In the genomic region with DNA sequence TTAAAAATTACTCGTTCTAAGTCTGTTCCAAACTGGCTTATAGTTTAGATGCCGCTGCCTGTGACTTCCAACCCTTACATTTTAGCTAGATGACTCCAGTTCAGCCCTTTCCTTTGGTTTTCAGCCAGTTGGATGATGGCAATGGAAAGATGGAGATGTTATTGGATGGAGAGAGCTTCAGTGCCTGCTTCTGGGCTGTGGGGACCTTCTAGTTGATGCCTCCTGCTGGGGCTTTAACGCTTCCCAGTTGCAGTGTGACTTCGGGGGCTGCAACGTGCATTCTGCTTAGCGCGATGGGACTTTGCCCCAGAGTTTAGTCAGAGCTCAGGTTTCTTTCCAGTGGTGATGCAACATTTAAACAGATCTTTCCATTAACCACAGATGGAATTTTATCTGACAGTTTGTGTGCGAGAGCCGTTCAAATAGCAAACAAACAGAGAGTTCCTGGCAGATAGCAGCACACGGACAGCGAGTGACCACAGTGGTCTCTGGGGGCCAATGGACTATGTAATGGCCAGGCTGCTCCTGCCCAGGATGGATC, we compare ENCODE assay signal across 15 mouse cellular contexts. TPM values are rescaled to one million over a fixed set of nuclear protein-coding genes. Genes with fewer than 3 reads are reported as not detected.
DNase-seq lines count a peak whose midpoint lies in the region; ATAC-seq and TF ChIP-seq lines count a peak whose summit lies in the region.
"Had no signal": no experiment of that assay in that cellular context is flagged by ENCODE, and none has a peak within 500 bp of the region (broad histone marks: within the 10 kb centered on the region; RNA-seq: fewer than 3 reads in every experiment).

No protein-coding gene starts in this region.

- TF ChIP-seq EP300 in liver, embryonic 14.5 days (IDR thresholded peaks at IDR 0.05; ENCODE audit: low read depth) = no peak

- no peak overlapping the region for H3K27ac ChIP-seq in heart, embryonic 12.5 days (ENCODE audit: poor library complexity, severe bottlenecking)
- H3K27ac ChIP-seq in liver, embryonic 14.5 days = no peak overlapping the region
- H3K27ac ChIP-seq: hindbrain, embryonic 15.5 days; kidney, embryonic 15.5 days had no signal

- H3K36me3 ChIP-seq in heart, embryonic 12.5 days = no peaks in the 10 kb centered on the region
- H3K36me3 ChIP-seq in liver, embryonic 14.5 days (replicated peaks; ENCODE audit: control insufficient read depth, insufficient read depth, low read depth) = no peaks in the 10 kb centered on the region
- H3K36me3 ChIP-seq: hindbrain, embryonic 15.5 days; kidney, embryonic 15.5 days had no signal

- no peak overlapping the region for H3K4me2 ChIP-seq in heart, embryonic 12.5 days
- no peak overlapping the region; the same call in 1 of the 2 replicates for H3K4me2 ChIP-seq in liver, embryonic 14.5 days (ENCODE audit: low read depth)
- H3K4me2 ChIP-seq: hindbrain, embryonic 15.5 days; kidney, embryonic 15.5 days had no signal

- peak; percentile 98 for DNase-seq in heart, adult 11 months
- DNase-seq in adipocyte (ENCODE audit: low spot score) = peak; percentile 22
- DNase-seq in heart, postnatal 25 days (ENCODE audit: low spot score) = peak; percentile 59
- DNase-seq in liver, embryonic 14.5 days (ENCODE audit: low read depth in 3 of 3, low spot score in 3 of 3) = peak in 2 of 3 experiments; percentile 9 to 17
- DNase-seq in spleen, adult 18-20 months = no peak
- DNase-seq in spleen, postnatal 10 days (ENCODE audit: low spot score in 2 of 2) = no peak
- DNase-seq in ovary, postnatal 36 days (ENCODE audit: low spot score) = no peak
- DNase-seq: cerebellum, adult 9-10 months; layer of hippocampus, postnatal 36 days; thymus, postnatal 25 days had no signal

- intact Hi-C loops in heart, postnatal 25 days (cut with DNase I) = no loop called here

- 42% methylated on average over 11 of the region's 11 CpGs for WGBS in heart, embryonic 12.5 days
- 46% methylated on average over 11 of the region's 11 CpGs for WGBS in liver, embryonic 14.5 days (ENCODE audit: insufficient replicate concordance)

- no peak for ATAC-seq in heart, embryonic 12.5 days (ENCODE audit: insufficient number of reproducible peaks, low FRiP score)
- peak; percentile 68 for ATAC-seq in liver, embryonic 14.5 days (ENCODE audit: insufficient read depth)
- ATAC-seq: CD4-positive, CD25-positive, alpha-beta regulatory T cell, adult 4 months had no signal

- H3K4me1 ChIP-seq in heart, embryonic 12.5 days (replicated peaks) = peaks cover 8% of the 10 kb centered on the region
- H3K4me1 ChIP-seq in liver, embryonic 14.5 days (replicated peaks; ENCODE audit: control insufficient read depth in 2 of 2, insufficient read depth in 2 of 2, low read length in 1 of 2) = peaks cover 0 to 8% of the 10 kb centered on the region in 2 experiments; a peak in 2 of 4 replicates
- H3K4me1 ChIP-seq: hindbrain, embryonic 15.5 days had no signal

- no peak for TF ChIP-seq CTCF in liver, embryonic 14.5 days (IDR thresholded peaks at IDR 0.05; ENCODE audit: low read depth)

- H3K9me3 ChIP-seq in heart, embryonic 12.5 days (replicated peaks) = no peaks in the 10 kb centered on the region
- no peaks in the 10 kb centered on the region for H3K9me3 ChIP-seq in liver, embryonic 14.5 days (ENCODE audit: control insufficient read depth, low read length)
- H3K9me3 ChIP-seq: hindbrain, embryonic 15.5 days; kidney, embryonic 15.5 days had no signal

- H3K9ac ChIP-seq in heart, embryonic 12.5 days = no peak overlapping the region
- H3K9ac ChIP-seq in liver, embryonic 14.5 days (replicated peaks) = no peak overlapping the region
- H3K9ac ChIP-seq: hindbrain, embryonic 15.5 days; kidney, embryonic 15.5 days had no signal

- H3K27me3 ChIP-seq in heart, embryonic 12.5 days (replicated peaks) = 0 out of 2 replicates have a peak, but pooled peaks cover 8% of the 10 kb centered on the region
- H3K27me3 ChIP-seq in liver, embryonic 14.5 days (ENCODE audit: control insufficient read depth, insufficient read depth, low read length) = no peaks in the 10 kb centered on the region
- H3K27me3 ChIP-seq: hindbrain, embryonic 15.5 days; kidney, embryonic 15.5 days had no signal

- no peak overlapping the region for H3K4me3 ChIP-seq in heart, embryonic 12.5 days
- H3K4me3 ChIP-seq in liver, embryonic 14.5 days (ENCODE audit: insufficient read depth in 1 of 2, low read depth in 2 of 2, low read length in 2 of 2) = no peak overlapping the region
- H3K4me3 ChIP-seq: erythroblast, embryonic 14.5 days; hindbrain, embryonic 15.5 days; kidney, embryonic 15.5 days had no signal

RNA-seq across cellular contexts. Expression of gene Pcsk6, which starts 53.3 kb away (rescaled TPM):
- 2.7 and 3.2 TPM in 2 replicates for polyA plus RNA-seq in heart, embryonic 12.5 days (2016; fragmentation: Nextera tagmentation; extraction: Ambion mirVana)
- 10 to 100 TPM; 45.7 to 56.1 TPM for total RNA-seq in heart, postnatal 25 days (2021)
- 1.2 and 1.5 TPM in 2 replicates for polyA plus RNA-seq in liver, embryonic 14.5 days (2012; rRNA removed)
- 0.57 and 0.88 TPM in 2 replicates for polyA plus RNA-seq in liver, embryonic 14.5 days (2014; fragmentation: Nextera tagmentation; extraction: Ambion mirVana)
- polyA plus RNA-seq: CD4-positive, CD25-positive, alpha-beta regulatory T cell, adult 4 months had no signal

Comparison
In these comparisons a context has a peak if more than half of its experiments do, and no peak if none do; other contexts are left out.
1. DNase-seq: peak in heart, adult 11 months (single experiment), adipocyte (single experiment), heart, postnatal 25 days (single experiment) and liver, embryonic 14.5 days (2 of 3); none in spleen, adult 18-20 months (0 of 2), spleen, postnatal 10 days (0 of 2) and ovary, postnatal 36 days (single experiment).